Mouse (Mus musculus): ENCODE measurements at regions not wholly inside any gene's neighbourhood (a gene's known extent, or its start where the extent isn't known, plus 50 kb on each side); places are given as distances from the start of the nearest gene placed in this dataset.

GRCm38 (mm10) chr17:62546286-62546685 lies 334.8 kb downstream of the Efna5 start:
- no peak for DNase-seq (ENCODE audit: low spot score)

GRCm38 (mm10) chr17:62545330-62545729 lies 335.8 kb downstream of the Efna5 start:
- no peak for DNase-seq (ENCODE audit: low spot score)

- DNase-seq (ENCODE audit: low spot score): no peak
These were observed 337.8 kb downstream of the Efna5 start for GRCm38 (mm10) chr17:62543056-62543975.

- DNase-seq (ENCODE audit: low spot score): no peak
These were observed 351.2 kb downstream of the Efna5 start for GRCm38 (mm10) chr17:62529911-62530310.

- DNase-seq (ENCODE audit: low spot score): no peak
These were observed 353.6 kb downstream of the Efna5 start for GRCm38 (mm10) chr17:62527556-62527955.

- DNase-seq (ENCODE audit: low spot score): no peak
These were observed 367.5 kb downstream of the Efna5 start for GRCm38 (mm10) chr17:62513635-62514034.

- no peak for DNase-seq (ENCODE audit: low spot score)
These were observed 370.9 kb downstream of the Efna5 start for GRCm38 (mm10) chr17:62510184-62510583.

- no peak for DNase-seq (ENCODE audit: low spot score)
These were observed 373.2 kb downstream of the Efna5 start for GRCm38 (mm10) chr17:62507766-62508485.

- DNase-seq (ENCODE audit: low spot score): no peak
These were observed 376.4 kb downstream of the Efna5 start for GRCm38 (mm10) chr17:62504691-62505090.

GRCm38 (mm10) chr17:62470739-62471138 lies 410.4 kb downstream of the Efna5 start:
- no peak for DNase-seq (ENCODE audit: low spot score)

GRCm38 (mm10) chr17:62469367-62469766 lies 411.8 kb downstream of the Efna5 start:
- DNase-seq (ENCODE audit: low spot score): no peak

GRCm38 (mm10) chr17:62468859-62469258 lies 412.3 kb downstream of the Efna5 start:
- DNase-seq (ENCODE audit: low spot score): no peak

- no peak for DNase-seq (ENCODE audit: low spot score)
These were observed 414.0 kb downstream of the Efna5 start for GRCm38 (mm10) chr17:62467072-62467471.

- no peak for DNase-seq (ENCODE audit: low spot score)
These were observed 416.1 kb downstream of the Efna5 start for GRCm38 (mm10) chr17:62464994-62465393.

GRCm38 (mm10) chr17:62464228-62464627 lies 416.9 kb downstream of the Efna5 start:
- no peak for DNase-seq (ENCODE audit: low spot score)

GRCm38 (mm10) chr17:62461304-62462245 lies 419.5 kb downstream of the Efna5 start:
- no peak for DNase-seq (ENCODE audit: low spot score)

- peak; percentile 73 for DNase-seq (ENCODE audit: low spot score)
These were observed 422.2 kb downstream of the Efna5 start for GRCm38 (mm10) chr17:62458964-62459363.

- DNase-seq (ENCODE audit: low spot score): no peak
These were observed 443.1 kb downstream of the Efna5 start for GRCm38 (mm10) chr17:62438045-62438444.

GRCm38 (mm10) chr17:62436044-62436443 lies 445.1 kb downstream of the Efna5 start:
- DNase-seq (ENCODE audit: low spot score): no peak

- no peak for DNase-seq (ENCODE audit: low spot score)
These were observed 457.4 kb downstream of the Efna5 start for GRCm38 (mm10) chr17:62423476-62424385.

GRCm38 (mm10) chr17:62417584-62417983 lies 463.5 kb downstream of the Efna5 start:
- DNase-seq (ENCODE audit: low spot score): no peak
